Mouse (Mus musculus) mature B cell (primary cell): ENCODE measurements around the gene Bcs1l.

Experiments
- in situ Hi-C: fragments of 300-500 bp; cut with MboI; formaldehyde crosslinking; loops from 2 replicates; pipeline ENCODE4 v1.14.3; 2019

Bcs1l gene

DNA sequence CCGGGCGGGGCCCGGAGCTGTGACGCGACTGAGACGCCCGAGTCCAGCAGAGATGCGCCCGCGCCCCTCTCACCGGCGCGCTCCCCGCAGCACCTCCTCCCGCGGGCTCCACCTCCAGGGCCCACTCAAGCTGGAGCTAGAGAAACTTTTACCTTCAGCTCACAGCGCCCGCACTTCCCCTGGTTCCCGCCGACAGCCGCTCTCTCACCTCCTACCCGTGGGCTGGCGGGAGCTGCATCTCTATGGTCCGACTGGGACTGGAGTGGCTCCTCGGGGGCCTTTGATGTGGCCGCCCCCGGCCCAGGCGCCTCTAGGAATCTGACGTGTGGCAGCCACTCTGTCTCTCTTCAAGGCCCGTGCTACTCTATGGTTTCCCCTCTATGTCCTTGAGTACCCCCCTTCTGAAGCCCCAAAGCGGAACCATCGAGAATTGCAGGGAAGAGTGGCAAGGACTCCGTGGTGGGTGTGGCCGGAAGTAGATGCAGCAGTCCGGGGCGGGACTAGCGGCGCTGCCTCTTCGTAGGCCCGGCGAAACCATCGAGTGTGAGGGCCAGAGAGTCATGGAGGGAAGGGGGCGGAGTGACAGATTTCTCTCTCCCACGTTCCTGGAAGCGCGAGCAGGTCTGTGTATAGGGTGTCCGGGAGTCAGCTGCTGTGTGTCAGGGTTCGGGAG is at the start of gene Bcs1l, which contains the start of gene Zfp142:
Gene Bcs1l (plus strand): TSS at position 517 of the 673 bp plus-strand sequence.
Gene Zfp142 (minus strand): TSS at position 474 of the 673 bp plus-strand sequence.
- in situ Hi-C loops: loop anchor here (25.0 kb wide), 1 partner anchor 724 kb away; the partner anchor contains the start of gene Dnpep

DNA sequence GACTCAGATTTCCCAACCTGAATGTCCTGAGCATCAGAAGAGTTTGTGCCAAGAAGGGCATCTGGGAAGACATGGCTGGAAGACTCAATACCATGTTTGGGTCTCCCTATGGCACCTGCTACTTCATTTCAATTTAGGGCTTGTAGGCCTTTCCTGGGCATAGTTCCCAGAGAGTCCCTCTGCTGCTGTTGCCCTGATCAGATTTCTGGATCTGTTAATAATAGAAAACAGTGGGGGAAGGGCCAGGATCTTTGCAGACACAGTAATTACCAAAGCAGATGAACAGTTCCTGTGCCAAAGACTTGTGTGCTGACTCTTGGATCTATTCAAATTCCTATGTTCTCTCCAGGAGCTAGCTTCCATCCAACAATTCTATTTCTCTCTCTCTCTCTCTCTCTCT is 49.4 kb upstream of the Bcs1l start:
- in situ Hi-C loops: no loop called here

DNA sequence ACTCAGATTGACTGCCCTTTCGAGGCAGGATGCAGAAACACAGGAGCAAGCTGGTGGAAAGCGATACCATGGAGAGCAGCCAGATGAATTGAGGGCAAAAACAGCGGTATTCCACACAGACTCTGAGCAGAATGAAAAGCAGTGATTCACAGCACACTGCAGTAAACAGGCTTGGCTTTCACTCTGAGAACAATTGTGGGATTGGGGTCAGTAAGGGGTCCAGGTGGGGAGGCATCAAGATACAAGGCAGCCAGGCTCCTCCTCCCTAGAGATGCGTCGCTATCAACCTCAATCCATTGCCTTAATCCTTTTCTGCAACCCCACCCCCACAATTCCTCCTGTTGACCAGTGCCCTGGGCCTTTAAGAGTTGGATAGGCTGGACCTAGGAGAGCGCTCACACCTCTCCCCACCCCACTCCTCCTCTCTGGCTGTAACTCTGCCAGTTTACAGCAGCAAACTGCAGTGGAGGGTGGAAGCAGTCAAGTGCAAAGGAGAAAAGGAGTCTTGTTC is 45.6 kb upstream of the Bcs1l start, which contains the start of gene Plcd4:
Gene Plcd4 (plus strand): TSS at position 438 of the 511 bp plus-strand sequence.
- in situ Hi-C loops: no loop called here

DNA sequence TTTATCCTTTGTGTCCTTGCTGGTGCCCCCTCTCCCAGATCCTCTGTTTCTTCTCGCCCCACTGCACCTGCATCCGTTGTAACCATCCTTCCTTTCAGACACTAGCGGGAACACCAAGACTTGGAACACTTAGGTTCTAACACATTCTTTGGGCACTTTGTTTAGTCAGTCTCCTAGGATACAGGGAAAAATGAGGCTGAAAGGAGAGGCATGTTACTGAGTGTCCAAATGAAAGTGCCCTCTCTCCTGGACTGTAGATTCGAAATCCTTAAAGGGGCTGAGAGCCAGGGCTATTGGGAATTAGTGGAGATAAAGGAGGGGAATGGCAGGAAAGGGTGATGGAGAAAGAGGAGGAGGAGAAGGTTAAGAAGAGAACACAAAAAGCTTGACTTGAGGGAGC is 43.9 kb upstream of the Bcs1l start, which contains the start of gene Usp37:
Gene Usp37 (minus strand): TSS at position 101 of the 400 bp plus-strand sequence.
- in situ Hi-C loops: no loop called here

DNA sequence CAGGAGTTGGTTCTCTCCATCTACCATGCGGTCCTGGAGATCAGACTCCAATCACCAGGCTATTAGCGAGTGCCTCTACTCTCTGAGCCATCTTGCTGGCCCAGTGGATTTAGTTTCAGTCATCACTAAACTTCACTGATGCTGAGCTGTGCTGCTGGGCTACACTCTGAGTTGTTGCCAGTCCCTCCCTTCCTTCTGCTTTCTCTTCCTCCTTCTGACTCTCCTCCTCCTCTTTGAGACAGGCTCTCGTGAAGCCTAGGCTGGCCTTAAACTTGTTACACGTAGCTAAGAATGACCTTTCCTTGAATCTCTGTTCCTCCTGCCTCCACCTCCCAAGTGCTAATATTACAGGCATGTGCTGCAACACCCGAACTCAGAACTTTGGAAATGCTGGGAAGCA is 29.0 kb upstream of the Bcs1l start:
- in situ Hi-C loops: no loop called here

DNA sequence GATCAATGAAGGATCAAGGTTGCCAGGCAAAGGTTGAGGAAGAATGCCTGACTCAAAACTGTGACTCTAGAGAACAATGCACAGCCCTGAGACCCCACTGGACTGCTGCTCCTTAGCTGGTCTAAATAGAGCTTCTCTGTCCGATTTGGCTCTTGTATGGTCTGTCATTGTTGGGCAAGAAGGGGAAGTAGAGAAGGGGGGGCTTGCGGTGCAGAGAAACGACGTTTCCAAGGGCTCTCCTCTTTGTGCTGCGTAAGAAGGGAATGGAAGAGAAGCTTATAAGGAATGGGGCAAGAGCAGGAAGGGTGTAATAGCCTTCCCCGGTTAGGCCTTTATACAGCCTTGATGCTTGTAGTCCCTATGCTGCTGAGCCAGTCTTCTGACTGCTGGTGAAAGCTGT is 22.3 kb upstream of the Bcs1l start:
- in situ Hi-C loops: no loop called here

DNA sequence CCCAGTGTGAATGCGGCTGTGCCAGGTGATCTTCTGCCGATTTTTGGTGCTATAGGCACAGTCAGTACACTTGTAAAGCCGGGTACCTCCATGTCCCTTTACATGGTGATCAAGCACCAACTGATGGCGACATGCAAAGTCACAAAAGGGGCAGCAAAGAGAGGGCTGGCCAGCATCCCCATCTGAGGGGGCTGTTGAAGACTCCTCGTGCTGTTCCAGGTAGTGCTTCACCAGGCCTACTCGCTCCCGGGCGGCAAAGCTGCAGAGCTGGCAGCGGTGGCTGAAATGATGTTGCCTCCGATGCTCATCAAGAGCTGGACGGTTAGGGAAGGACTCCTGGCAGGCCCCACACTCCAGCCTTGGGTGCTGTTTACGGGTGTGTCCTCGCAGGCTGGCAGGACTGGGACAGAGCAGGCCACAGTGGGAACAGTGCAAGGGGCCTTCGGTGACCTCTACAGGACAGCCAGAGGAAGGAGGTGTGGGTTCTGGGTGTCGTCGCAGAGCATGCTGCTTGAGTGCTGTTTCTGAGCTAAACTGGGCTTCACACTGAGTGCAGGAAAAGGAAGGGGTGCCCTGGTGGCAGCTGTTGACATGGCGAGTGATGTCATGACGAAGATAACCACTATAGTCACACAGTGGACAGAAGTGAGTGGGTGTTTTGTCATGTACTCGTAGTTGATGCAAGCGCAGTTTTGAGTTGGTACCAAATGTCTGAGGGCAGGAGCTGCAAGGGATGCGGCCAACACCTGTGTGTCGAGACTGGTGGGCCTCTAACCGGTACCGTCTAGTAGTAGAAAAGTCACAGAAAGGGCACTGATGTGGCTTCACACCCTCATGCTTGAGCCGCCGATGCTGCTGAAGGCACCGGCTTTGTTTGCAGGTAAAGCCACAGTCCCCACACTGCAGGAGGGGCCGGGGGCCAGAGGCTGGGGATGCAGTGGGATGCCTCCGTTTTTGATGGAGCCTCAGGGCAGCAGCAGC is 18.1 kb upstream of the Bcs1l start:
- in situ Hi-C loops: no loop called here

DNA sequence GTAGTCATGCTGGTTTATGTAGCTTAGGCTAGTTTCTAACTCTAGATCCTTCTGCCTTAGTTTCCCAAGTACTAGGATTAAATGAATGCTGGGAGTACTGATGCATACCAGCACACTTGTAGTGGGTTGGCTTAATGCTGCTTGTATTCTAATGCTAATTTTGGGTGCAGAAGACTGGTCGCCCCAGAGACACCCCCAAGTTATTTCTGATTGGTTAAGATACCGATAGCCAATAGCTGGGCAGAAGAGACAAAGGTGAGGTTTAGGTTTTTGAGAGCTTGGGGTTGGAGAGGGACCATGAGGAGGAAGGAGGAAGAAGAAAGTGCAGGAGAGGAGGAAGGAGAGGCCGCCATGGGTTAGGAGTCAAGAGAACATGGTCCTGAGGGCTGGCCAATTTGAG is 5.5 kb upstream of the Bcs1l start:
- in situ Hi-C loops: loop anchor here (25.0 kb wide), 1 partner anchor 730 kb away; the partner anchor contains the start of gene Dnpep

DNA sequence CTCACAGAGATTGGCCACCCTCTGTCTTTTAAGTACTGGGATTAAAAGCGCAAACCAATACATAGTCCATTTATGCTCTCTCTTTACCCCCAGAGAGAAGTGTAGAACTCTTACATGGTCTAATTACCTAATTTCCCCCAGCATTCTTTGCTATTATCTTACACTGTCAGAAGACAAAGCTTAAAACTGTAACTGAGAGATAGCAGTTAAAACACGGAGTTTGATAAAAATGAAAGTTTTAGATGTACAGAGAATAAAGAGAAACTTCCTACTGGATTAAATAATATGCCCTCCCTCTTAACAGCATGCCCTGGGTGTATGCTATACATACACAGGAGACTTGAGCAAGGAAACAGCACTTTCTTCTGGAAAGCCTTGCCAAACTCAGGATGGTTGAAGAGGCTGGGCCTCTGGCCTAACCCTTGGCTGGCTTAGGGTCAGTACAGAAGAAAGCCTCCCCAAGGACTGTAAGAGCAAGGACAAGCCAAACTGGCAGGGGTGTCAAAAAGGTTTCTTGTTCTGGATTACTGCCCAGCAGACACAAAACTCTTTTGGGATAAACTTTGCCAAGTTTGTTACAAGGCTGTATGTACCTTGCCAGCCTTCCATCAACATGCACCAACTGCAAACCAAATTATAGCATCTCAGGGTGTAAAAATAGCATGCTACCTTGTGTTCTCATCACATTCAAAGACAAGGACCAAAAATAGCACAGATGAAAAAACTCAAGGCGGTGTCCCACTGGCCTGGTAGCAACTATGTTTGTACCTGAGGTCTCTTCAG is 3.3 kb upstream of the Bcs1l start:
- in situ Hi-C loops: loop anchor here (25.0 kb wide), 1 partner anchor 727 kb away; the partner anchor contains the start of gene Dnpep

DNA sequence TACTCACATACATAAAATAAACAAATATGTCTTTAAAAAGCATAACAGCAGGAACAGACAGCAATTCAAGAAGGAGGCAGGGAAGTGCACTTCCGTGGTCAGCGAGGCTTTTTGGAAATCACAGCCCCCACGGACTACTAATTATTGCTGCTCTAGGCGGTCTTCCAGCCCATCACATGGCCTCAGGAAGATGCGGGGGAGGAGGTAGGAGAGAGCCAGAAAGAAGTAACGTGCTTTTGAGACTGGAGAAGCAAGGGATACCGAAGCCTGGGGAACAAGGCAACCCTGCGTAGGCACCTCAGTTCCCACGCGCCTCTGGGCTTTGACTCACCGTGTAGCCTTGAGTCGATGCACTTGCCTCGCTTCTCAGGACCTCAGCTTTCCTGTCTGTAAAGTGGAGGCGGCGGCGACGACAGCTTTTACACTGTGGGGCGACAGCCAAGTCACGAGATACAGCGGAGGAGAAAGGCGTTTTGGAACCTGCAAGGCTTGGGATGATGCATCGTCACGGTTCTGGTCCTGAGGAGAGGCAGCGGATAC is 786 bp upstream of the Bcs1l start:
- in situ Hi-C loops: loop anchor here (25.0 kb wide), 1 partner anchor 725 kb away; the partner anchor contains the start of gene Dnpep

DNA sequence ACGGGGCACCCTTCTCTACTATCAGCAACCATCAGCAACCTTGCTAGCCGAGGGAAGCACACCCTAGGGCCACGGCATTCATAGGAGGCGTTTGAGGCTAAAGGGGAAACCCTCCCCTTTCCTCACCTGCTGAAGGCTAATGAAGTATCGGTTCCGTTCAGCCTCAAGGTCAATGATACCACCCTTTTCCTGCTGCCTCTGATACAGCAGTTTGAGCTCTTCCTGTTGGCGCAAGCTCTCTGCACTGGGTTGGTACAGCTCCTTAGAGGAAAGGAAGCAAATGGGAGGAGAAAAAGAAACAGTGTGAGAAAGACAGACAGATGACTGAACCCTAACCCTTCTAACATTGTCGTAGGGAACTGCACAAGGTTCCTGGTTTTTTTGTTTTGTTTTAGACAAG is 6.3 kb downstream of the Bcs1l start:
- in situ Hi-C loops: loop anchor here (25.0 kb wide), 1 partner anchor 718 kb away; the partner anchor contains the start of gene Dnpep

DNA sequence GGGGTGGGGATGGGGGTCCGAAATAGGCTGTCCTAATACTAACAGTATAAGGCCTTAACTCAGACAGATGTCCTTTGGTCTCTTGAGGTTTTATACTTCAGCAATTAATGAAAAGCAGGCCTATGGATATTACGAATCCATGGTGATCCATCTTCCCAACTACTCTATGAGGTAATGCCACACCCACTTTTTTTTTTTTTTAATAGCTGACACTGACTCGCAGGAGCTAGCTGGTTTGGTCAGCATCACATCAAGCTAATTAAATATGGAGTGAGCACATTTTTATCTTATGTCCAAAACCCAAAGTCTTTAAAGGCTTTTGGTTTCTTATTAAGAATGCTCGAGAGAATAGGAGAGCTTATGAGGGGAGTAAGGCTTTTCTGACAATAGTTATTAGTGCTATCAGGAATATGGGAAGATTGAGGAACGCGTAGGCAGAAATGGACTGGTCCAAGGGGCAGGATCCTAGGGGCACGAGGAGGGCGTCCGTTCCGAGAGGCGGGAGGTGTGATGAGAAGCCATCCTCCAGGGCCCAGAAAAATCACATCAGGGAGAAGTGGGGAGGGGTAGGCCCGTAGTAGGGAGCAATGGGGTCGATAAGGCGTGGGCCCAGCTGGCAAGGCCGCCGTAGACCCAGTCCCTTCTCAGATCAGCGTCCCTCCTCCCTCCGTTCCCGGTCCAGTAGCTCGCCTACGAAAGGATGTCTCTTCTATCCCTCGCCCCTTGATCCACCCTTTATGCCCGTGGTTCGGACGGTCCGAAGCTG is 12.6 kb downstream of the Bcs1l start:
- in situ Hi-C loops: no loop called here

DNA sequence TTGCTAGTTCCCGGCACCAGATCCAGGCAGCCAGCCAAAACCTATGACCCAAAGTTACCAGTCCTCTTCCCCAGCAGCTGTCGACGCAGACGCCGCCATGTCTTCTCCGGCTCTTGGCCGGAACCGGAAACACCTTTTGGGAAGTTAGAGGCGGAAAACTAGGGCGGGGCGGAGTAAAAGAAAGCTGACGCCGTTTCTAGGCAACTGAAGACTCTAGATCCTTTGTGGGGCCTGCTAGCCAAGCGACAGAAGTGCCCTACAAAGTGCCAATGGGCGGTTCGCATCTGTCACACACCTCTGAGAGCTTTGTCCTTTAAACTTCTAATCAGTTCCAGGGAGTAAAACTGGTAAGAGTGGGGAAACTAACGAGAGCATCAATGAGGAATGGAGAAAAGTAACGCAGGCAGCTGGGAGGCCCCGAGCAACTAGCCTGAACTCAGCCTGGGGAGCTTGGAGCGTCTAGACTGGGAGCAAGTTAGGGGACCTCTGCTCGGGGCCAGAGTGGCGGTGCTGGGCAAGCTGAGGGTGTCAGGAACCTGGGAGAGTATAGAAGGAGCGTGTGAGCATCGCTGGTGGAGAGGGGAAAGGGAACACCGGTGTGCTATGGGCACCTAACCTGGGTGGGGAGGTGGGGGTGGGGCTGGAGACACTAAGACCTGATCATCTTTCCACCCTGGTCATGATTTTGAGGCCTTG is 13.3 kb downstream of the Bcs1l start, which contains the start of the genes Rnf25 and Stk36:
Gene Rnf25 (minus strand): TSS at position 131 of the 696 bp plus-strand sequence.
Gene Stk36 (plus strand): TSS at position 179 of the 696 bp plus-strand sequence.
- in situ Hi-C loops: no loop called here

DNA sequence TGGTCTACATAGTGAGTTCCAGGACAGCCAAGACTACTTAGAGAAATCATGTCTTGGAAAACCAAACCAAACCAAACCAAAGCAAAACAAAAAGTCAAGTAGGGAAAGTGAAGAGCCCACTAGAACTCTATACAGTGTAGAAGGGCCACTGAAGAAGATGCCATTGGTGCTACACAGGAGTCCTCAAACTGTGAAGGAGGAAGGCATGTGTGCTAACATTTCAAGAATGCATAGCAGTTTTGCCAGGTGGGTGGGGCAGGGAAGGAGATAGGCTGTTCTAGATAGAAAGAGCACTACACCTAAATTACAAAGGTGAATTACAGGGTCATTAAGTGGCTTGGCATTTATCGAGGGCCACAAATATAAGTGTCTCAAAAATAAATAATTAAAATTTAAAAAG is 36.1 kb downstream of the Bcs1l start:
- in situ Hi-C loops: no loop called here

DNA sequence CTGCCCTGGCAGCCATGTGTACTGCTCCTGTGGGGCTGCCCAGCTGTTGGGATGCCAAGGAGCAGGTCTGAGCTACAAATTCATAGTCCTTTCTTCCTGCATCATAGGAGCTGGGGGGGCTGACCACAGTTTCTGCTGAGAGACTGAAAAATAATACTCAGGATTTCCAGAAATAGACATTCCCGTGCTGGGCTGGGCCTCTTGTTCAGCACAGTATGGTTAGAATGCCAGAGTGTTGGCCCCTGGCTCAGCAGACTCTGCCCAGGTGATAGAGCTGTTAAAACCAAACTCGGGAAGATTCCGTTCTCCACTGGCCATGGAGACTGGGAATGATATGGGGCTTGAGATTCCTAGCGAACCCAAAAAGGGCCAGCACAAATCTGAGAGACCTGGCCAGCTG is 38.0 kb downstream of the Bcs1l start:
- in situ Hi-C loops: no loop called here

DNA sequence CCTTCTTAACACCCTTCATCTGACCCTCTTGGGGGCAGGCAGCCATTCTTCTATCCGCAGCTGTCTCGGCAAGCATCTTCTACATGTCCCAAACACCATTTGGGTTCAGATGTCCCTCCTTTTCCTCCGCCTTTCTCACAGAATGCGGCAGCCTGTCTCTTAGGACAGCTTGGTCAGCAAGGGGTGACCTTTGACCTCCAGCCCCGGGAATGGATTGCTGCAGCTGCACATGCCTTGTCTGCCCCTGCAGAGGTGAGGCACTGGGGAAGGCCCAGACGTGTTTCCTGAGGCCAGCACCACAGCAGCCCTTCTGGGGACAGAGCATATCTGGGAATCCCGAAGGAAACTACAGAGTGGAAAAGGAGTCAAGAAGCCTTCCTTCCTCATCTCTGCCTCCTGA is 39.9 kb downstream of the Bcs1l start:
- in situ Hi-C loops: no loop called here

DNA sequence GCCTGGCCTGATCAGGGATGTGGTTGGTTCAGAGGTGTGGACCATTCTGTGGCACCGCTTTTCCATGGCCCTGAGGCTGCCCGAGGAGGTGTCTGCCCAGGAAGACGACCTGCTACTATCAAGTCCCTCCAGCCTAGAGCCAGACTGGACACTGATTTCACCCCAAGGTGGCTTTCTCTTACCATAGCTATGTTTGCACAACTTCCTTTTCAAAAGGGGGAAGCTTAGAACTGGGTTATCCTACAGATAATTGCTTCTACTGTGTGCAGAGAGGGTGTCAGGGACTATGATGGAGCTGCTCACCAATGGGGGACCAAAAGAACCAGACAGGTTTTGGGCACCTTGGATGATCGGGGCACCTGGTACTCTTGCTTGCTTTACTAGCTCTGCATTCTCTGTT is 44.6 kb downstream of the Bcs1l start:
- in situ Hi-C loops: no loop called here
